Mouse (Mus musculus) neural tube, embryonic 11.5 days (tissue): ENCODE measurements at regions not wholly inside any gene's neighbourhood (a gene's known extent, or its start where the extent isn't known, plus 50 kb on each side); places are given as distances from the start of the nearest gene placed in this dataset.
A peak's percentile ranks its signal among the peaks of the same experiment; 100 is the strongest.
"Not testable (repeated sequence)": the region's sequence is repeated elsewhere in the genome, so short reads cannot be mapped to it uniquely, and the experiment has no call there.

Experiments used
- ATAC-seq: fragments of 200-750 bp; cut with Nextera tagmentation; 2 replicates; pipeline ENCODE4 v1.8.0; 2017; ENCODE audit warnings: moderate number of reproducible peaks, mild to moderate bottlenecking, moderate TSS enrichment, moderate library complexity; ENCODE audit not compliant: insufficient read depth, low FRiP score, low TSS enrichment
- DNase-seq: peaks from one replicate; pipeline ENCODE4 v3.0.0-alpha.2; 2015; ENCODE audit warnings: low spot score
- H3K27ac ChIP-seq: fragments of 300-500 bp; sonication (generic); 2 replicates; pipeline ENCODE4 v1.5.1; 2014; ENCODE audit warnings: low read depth, mild to moderate bottlenecking, low read length
- H3K27me3 ChIP-seq: fragments of 300-500 bp; sonication (generic); 2 replicates; pipeline ENCODE4 v1.6.1; 2014; ENCODE audit warnings: mild to moderate bottlenecking, low read length, mixed read lengths; ENCODE audit not compliant: control insufficient read depth, insufficient read depth
- H3K36me3 ChIP-seq: fragments of 300-500 bp; sonication (generic); 2 replicates; pipeline ENCODE4 v1.6.1; 2014; ENCODE audit warnings: mild to moderate bottlenecking, low read length, moderate library complexity, mixed read lengths; ENCODE audit not compliant: control insufficient read depth, insufficient read depth
- H3K4me1 ChIP-seq: fragments of 300-500 bp; sonication (generic); 2 replicates; pipeline ENCODE4 v1.6.1; 2014; ENCODE audit warnings: low read length, mixed read lengths; ENCODE audit not compliant: control insufficient read depth, insufficient read depth
- H3K4me2 ChIP-seq: fragments of 300-500 bp; sonication (generic); 2 replicates; pipeline ENCODE4 v1.6.1; 2014; ENCODE audit warnings: low read depth, mild to moderate bottlenecking, moderate library complexity
- H3K4me3 ChIP-seq: fragments of 300-500 bp; sonication (generic); 2 replicates; pipeline ENCODE4 v1.5.1; 2014; ENCODE audit warnings: low read depth, low read length
- H3K9ac ChIP-seq: fragments of 300-500 bp; sonication (generic); 2 replicates; pipeline ENCODE4 v1.6.1; 2014; ENCODE audit warnings: mild to moderate bottlenecking, low read length
- H3K9me3 ChIP-seq: fragments of 300-500 bp; sonication (generic); 2 replicates; pipeline ENCODE4 v1.6.1; 2016; ENCODE audit warnings: low read length; ENCODE audit not compliant: control insufficient read depth
- WGBS: fragments of 180-500 bp; shearing (Covaris S2); extraction: QIAGEN DNeasy Blood & Tissue Kit; methylation state at CpG from one replicate; pipeline ENCODE4 v1.1.7; 2014; 5-methylcytosine and 5-hydroxymethylcytosine counted together

- DNase-seq (no peak), ATAC-seq (no peak)
- H3K27me3 ChIP-seq = no peaks in the 10 kb centered on the region
- H3K9me3 ChIP-seq = no peaks in the 10 kb centered on the region
- H3K4me3 ChIP-seq = no peak overlapping the region
- H3K4me1 ChIP-seq = no peaks in the 10 kb centered on the region
- 84% methylated on average over 5 of the region's 5 CpGs for WGBS
- H3K36me3 ChIP-seq = no peaks in the 10 kb centered on the region
- H3K9ac ChIP-seq = no peak overlapping the region
- no peak overlapping the region for H3K27ac ChIP-seq
- no peak overlapping the region for H3K4me2 ChIP-seq
Observed at GRCm38 (mm10) chr2:71597956-71598355, 51.4 kb upstream of the Dlx2 start.

- 75% methylated on average over 10 of the region's 10 CpGs for WGBS
- no peaks in the 10 kb centered on the region for H3K4me1 ChIP-seq
- no peak overlapping the region for H3K9ac ChIP-seq
- H3K36me3 ChIP-seq = no peaks in the 10 kb centered on the region
- no peak overlapping the region for H3K4me2 ChIP-seq
- no peak overlapping the region for H3K4me3 ChIP-seq
- DNase-seq (no peak), ATAC-seq (no peak)
- H3K27ac ChIP-seq = no peak overlapping the region
- no peaks in the 10 kb centered on the region for H3K9me3 ChIP-seq
- H3K27me3 ChIP-seq = no peaks in the 10 kb centered on the region
Observed at GRCm38 (mm10) chr2:71598368-71598767, 51.8 kb upstream of the Dlx2 start.

GRCm38 (mm10) chr2:71598778-71599177, 52.2 kb upstream of the Dlx2 start:
- H3K9ac ChIP-seq = no peak overlapping the region
- no peaks in the 10 kb centered on the region for H3K9me3 ChIP-seq
- WGBS = 14% methylated on average over 5 of the region's 5 CpGs
- H3K4me3 ChIP-seq = no peak overlapping the region
- DNase-seq = peak; percentile 78
- ATAC-seq = 0 out of 2 replicates have a peak, but pooled peaks have one; percentile 16
- H3K4me2 ChIP-seq = no peak overlapping the region
- no peak overlapping the region for H3K27ac ChIP-seq
- H3K36me3 ChIP-seq = no peaks in the 10 kb centered on the region
- no peaks in the 10 kb centered on the region for H3K4me1 ChIP-seq
- H3K27me3 ChIP-seq = no peaks in the 10 kb centered on the region

- no peak overlapping the region for H3K4me3 ChIP-seq
- DNase-seq = no peak
- no peaks in the 10 kb centered on the region for H3K36me3 ChIP-seq
- no peak for ATAC-seq
- no peak overlapping the region for H3K9ac ChIP-seq
- no peaks in the 10 kb centered on the region for H3K9me3 ChIP-seq
- no peak overlapping the region for H3K4me2 ChIP-seq
- WGBS = 81% methylated on average over 7 of the region's 7 CpGs
- no peaks in the 10 kb centered on the region for H3K4me1 ChIP-seq
- H3K27me3 ChIP-seq = no peaks in the 10 kb centered on the region
- no peak overlapping the region for H3K27ac ChIP-seq
Observed at GRCm38 (mm10) chr2:71600213-71600612, 53.7 kb upstream of the Dlx2 start.

- ATAC-seq (no peak), DNase-seq (no peak)
- Histone ChIP-seq H3K27ac (no peak overlapping the region), H3K4me1 (no peaks in the 10 kb centered on the region), H3K9me3 (no peaks in the 10 kb centered on the region), H3K4me2 (no peak overlapping the region), H3K36me3 (no peaks in the 10 kb centered on the region), H3K9ac (no peak overlapping the region), H3K27me3 (no peaks in the 10 kb centered on the region), H3K4me3 (no peak overlapping the region)
- WGBS = 50% methylated on average over 1 of the region's 1 CpGs
Observed at GRCm38 (mm10) chr2:71600999-71601398, 54.4 kb upstream of the Dlx2 start.

GRCm38 (mm10) chr2:71603796-71604195, 57.2 kb upstream of the Dlx2 start:
- H3K4me1 ChIP-seq, H3K9ac ChIP-seq, DNase-seq, H3K27ac ChIP-seq, H3K9me3 ChIP-seq, H3K27me3 ChIP-seq, H3K4me2 ChIP-seq, H3K36me3 ChIP-seq, H3K4me3 ChIP-seq, ATAC-seq: not testable (repeated sequence)
- WGBS = 94% methylated on average over 8 of the region's 8 CpGs

- Histone ChIP-seq H3K4me2 (no peak overlapping the region), H3K9me3 (no peaks in the 10 kb centered on the region), H3K4me3 (no peak overlapping the region), H3K27me3 (no peaks in the 10 kb centered on the region), H3K36me3 (no peaks in the 10 kb centered on the region), H3K9ac (no peak overlapping the region), H3K4me1 (no peaks in the 10 kb centered on the region), H3K27ac (no peak overlapping the region)
- WGBS = 78% methylated on average over 1 of the region's 1 CpGs
- ATAC-seq = no peak
- DNase-seq = no peak
Observed at GRCm38 (mm10) chr2:71605606-71606005, 59.1 kb upstream of the Dlx2 start.

GRCm38 (mm10) chr2:71607087-71607502, 60.5 kb upstream of the Dlx2 start:
- WGBS = 89% methylated on average over 3 of the region's 3 CpGs

GRCm38 (mm10) chr2:71613216-71613615, 66.7 kb upstream of the Dlx2 start:
- Histone ChIP-seq H3K4me3 (no peak overlapping the region), H3K27me3 (no peaks in the 10 kb centered on the region), H3K27ac (no peak overlapping the region), H3K4me1 (no peaks in the 10 kb centered on the region), H3K36me3 (no peaks in the 10 kb centered on the region), H3K4me2 (no peak overlapping the region), H3K9me3 (no peaks in the 10 kb centered on the region), H3K9ac (no peak overlapping the region)
- no peak for DNase-seq
- WGBS = 56% methylated on average over 2 of the region's 2 CpGs
- ATAC-seq = no peak

More at GRCm38 (mm10) chr2:71607087-71607502, 60.5 kb upstream of the Dlx2 start:
- H3K27me3 ChIP-seq = no peaks in the 10 kb centered on the region
- ATAC-seq (no peak), DNase-seq (no peak)
- H3K4me2 ChIP-seq = no peak overlapping the region
- no peaks in the 10 kb centered on the region for H3K4me1 ChIP-seq
- no peaks in the 10 kb centered on the region for H3K36me3 ChIP-seq
- H3K27ac ChIP-seq = no peak overlapping the region
- H3K9me3 ChIP-seq = no peaks in the 10 kb centered on the region
- no peak overlapping the region for H3K4me3 ChIP-seq
- no peak overlapping the region for H3K9ac ChIP-seq
